Mouse (Mus musculus) midbrain, embryonic 12.5 days (tissue): ENCODE measurements around the gene H3f3a. TPM values are rescaled to one million over a fixed set of nuclear protein-coding genes. Genes with fewer than 3 reads are reported as not detected.

Source experiments
- ATAC-seq: fragments of 200-750 bp; cut with Nextera tagmentation; 2 replicates; pipeline ENCODE4 v1.8.0; 2017; ENCODE audit warnings: low read depth, moderate TSS enrichment, moderate library complexity; ENCODE audit not compliant: low FRiP score
- H3K27ac ChIP-seq: fragments of 300-500 bp; sonication (generic); replicated peaks from 2 replicates; pipeline ENCODE4 v1.5.1; 2016; ENCODE audit warnings: mild to moderate bottlenecking
- H3K27me3 ChIP-seq: fragments of 300-500 bp; sonication (generic); 2 replicates; pipeline ENCODE4 v1.6.1; 2016; ENCODE audit warnings: mild to moderate bottlenecking
- H3K36me3 ChIP-seq: fragments of 300-500 bp; sonication (generic); 2 replicates; pipeline ENCODE4 v1.6.1; 2016
- H3K4me1 ChIP-seq: fragments of 300-500 bp; sonication (generic); 2 replicates; pipeline ENCODE4 v1.6.1; 2016
- H3K4me2 ChIP-seq: fragments of 300-500 bp; sonication (generic); replicated peaks from 2 replicates; pipeline ENCODE4 v1.6.1; 2016; ENCODE audit warnings: mild to moderate bottlenecking, moderate library complexity
- H3K4me3 ChIP-seq: fragments of 300-500 bp; sonication (generic); 2 replicates; pipeline ENCODE4 v1.5.1; 2016; ENCODE audit warnings: mild to moderate bottlenecking
- H3K9ac ChIP-seq: fragments of 300-500 bp; sonication (generic); replicated peaks from 2 replicates; pipeline ENCODE4 v1.6.1; 2016; ENCODE audit warnings: mild to moderate bottlenecking, moderate library complexity
- H3K9me3 ChIP-seq: fragments of 300-500 bp; sonication (generic); 2 replicates; pipeline ENCODE4 v1.6.1; 2016; ENCODE audit warnings: mild to moderate bottlenecking
- WGBS: fragments of 180-500 bp; shearing (Covaris S2); methylation state at CpG from one replicate; pipeline ENCODE4 v1.1.7; 2016; 5-methylcytosine and 5-hydroxymethylcytosine counted together
- polyA plus RNA-seq: library from polyadenylated mRNA; unstranded; fragments of >200 nt; fragmentation: Nextera tagmentation; extraction: Ambion mirVana; gene quantifications from 2 replicates; pipeline ENCODE4 v1.2.1, GENCODE M21; 2016

Gene H3f3a
- polyA plus RNA-seq, 1 experiment from 2014 or later = 3,552 TPM

DNA sequence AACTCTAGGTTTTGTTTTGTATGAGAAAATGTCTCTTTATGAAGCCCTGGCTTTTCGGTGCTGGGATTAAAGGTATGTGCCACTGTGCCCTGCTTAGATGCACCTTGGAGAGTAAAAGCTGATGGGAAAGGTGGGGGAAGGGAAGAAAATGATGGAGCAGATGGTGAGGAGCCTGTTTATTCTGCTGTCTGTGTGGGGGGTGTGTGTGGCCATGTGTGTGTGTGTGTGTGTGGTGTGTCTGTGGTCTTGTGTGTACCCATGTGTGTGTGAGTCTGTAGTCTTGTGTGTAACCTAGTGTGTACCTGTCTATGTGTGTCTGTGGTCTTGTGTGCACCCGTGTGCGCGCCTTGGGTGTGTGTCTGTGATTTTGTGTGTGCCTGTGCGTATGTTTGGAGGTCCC is 15.1 kb downstream of the H3f3a start:
- H3K4me1 ChIP-seq = peaks cover 10% of the 10 kb centered on the region
- H3K9me3 ChIP-seq = no peaks in the 10 kb centered on the region
- H3K4me3 ChIP-seq = no peak overlapping the region
- 96% methylated on average over 5 of the region's 5 CpGs for WGBS
- H3K27me3 ChIP-seq = 0 out of 2 replicates have a peak, but pooled peaks cover 3% of the 10 kb centered on the region
- no peak overlapping the region for H3K4me2 ChIP-seq
- H3K27ac ChIP-seq = no peak overlapping the region
- no peak overlapping the region for H3K9ac ChIP-seq
- no peak for ATAC-seq
- peaks cover 32% of the 10 kb centered on the region for H3K36me3 ChIP-seq

DNA sequence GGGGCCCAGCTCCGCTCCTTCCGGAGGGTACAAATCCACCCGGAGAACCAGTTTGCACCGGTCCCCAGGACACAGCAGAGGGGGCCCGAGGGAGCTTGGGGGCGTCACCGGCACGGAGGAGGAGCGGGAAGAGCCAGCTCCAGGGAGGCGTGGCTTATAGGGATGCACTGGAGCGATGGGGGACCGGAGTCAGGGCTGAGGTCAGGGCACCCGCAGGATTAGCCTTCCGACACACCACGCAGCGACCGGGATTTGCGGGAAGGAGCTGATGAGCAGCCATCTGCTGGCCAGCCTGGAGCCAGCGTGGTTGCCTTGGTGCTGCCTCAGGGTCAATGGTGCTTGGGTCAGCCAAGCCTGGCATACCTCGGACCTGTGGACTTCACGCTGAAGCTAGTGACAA is 19.6 kb downstream of the H3f3a start:
- Histone ChIP-seq H3K4me3 (peak overlapping the region; percentile 39), H3K27ac (no peak overlapping the region), H3K4me2 (peak overlapping the region; percentile 75), H3K27me3 (peaks cover 17% of the 10 kb centered on the region; the same call in 1 of the 2 replicates), H3K9me3 (no peaks in the 10 kb centered on the region), H3K9ac (peak overlapping the region; percentile 59; the same call in 1 of the 2 replicates), H3K36me3 (no peaks in the 10 kb centered on the region), H3K4me1 (peaks cover 15% of the 10 kb centered on the region)
- peak; percentile 75 for ATAC-seq
- 0% methylated on average over 21 of the region's 21 CpGs for WGBS

DNA sequence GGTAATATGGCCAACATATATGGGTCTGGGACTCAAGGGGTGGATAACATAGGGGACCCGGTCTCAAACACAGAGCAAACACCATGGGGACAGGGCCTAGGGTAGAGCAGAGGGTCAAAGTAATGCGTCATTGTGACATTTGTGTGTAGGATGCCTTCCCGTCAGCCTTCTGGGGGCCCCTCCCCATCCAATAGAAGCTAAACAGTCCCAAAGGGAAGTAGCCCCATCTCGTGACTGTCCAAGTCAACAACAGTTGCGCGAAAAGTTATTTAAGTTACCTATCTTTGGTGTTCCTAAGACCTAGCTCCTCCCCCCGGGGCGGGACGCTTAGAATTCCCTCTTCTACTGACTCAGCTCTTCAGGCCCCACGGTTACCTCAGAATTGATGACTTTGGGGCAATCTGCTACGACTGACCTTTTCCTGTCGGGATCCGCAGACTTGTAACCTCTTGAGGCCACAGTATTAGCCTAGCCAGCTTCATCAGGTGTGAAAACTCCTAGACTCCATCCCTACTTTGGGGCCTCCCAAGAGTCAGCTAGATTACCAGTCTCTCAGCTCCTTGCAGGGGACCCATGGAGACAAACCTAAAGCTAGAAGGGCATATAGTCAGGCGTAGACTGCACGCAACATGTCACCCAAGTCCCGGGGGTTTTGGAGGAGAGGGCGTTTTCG is 20.2 kb downstream of the H3f3a start:
- no peak overlapping the region for H3K27ac ChIP-seq

DNA sequence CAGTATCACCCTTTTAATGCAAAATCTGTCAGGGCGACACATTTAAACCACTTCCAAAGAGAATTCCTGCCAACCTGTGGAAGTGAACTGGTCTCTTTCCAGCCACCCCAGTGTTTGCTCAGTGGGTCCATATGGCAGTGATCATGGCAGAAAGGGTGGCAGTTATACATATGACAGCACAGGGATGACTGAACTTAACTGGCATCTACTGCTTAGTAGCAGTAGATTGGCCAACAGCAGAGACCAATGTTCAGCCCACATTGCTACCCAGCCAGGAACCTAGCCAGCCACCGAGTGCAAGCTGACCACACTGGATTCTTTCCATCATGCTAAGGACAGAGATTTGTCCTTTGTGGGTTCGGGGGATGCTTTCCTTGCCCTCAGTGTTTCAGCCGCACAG is 20.9 kb downstream of the H3f3a start:
- H3K4me2 ChIP-seq = no peak overlapping the region
- no peaks in the 10 kb centered on the region for H3K9me3 ChIP-seq
- no peaks in the 10 kb centered on the region for H3K36me3 ChIP-seq
- peaks cover 17% of the 10 kb centered on the region; the same call in 1 of the 2 replicates for H3K27me3 ChIP-seq
- WGBS = 86% methylated on average over 4 of the region's 4 CpGs
- no peak for ATAC-seq
- H3K9ac ChIP-seq = no peak overlapping the region
- peaks cover 15% of the 10 kb centered on the region for H3K4me1 ChIP-seq
- no peak overlapping the region for H3K27ac ChIP-seq
- H3K4me3 ChIP-seq = no peak overlapping the region

More for the DNA sequence above, 20.2 kb downstream of the H3f3a start:
- H3K4me1 ChIP-seq = peaks cover 15% of the 10 kb centered on the region
- H3K27me3 ChIP-seq = peaks cover 17% of the 10 kb centered on the region; the same call in 1 of the 2 replicates
- H3K9ac ChIP-seq = peak overlapping the region; percentile 59; the same call in 1 of the 2 replicates
- H3K4me3 ChIP-seq = peak overlapping the region; percentile 39
- peak overlapping the region; percentile 75 for H3K4me2 ChIP-seq
- peak; percentile 19; the same call in 1 of the 2 replicates for ATAC-seq
- H3K9me3 ChIP-seq = no peaks in the 10 kb centered on the region
- H3K36me3 ChIP-seq = no peaks in the 10 kb centered on the region
- 14% methylated on average over 18 of the region's 18 CpGs for WGBS

DNA sequence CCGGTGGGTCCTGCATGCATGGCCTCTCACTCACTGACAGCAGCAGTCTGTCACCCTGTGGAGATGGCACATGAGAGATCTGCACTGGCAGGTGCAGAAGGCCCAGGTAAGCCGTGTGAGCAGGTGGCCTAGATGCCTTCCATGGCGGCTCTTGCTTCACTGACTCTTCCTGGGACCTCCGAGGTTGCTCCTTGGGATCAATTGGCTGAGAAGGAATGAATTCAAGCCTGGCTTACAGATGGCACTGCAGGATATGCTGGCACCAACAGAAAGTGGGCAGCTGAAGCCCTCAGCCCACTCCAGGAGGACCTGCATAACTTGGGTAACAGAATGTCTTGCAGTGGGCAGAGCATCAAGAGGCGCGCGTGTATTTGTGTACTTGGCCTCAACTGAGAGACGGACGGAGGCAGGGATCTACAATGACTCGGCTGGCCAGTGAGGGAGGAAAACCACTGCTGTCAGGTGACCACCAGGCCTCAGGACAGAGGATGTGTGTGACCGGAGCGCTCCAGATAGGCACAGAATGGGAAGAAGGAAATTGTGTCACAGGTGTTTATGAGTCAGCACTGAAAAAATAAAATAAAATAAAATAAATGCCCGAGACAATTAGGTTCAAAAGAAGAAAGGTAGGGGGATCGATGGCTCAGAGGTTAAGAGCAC is 21.8 kb downstream of the H3f3a start:
- H3K36me3 ChIP-seq = no peaks in the 10 kb centered on the region
- WGBS = 87% methylated on average over 14 of the region's 14 CpGs
- H3K4me2 ChIP-seq = no peak overlapping the region
- H3K27ac ChIP-seq = no peak overlapping the region
- peaks cover 15% of the 10 kb centered on the region for H3K4me1 ChIP-seq
- H3K9me3 ChIP-seq = no peaks in the 10 kb centered on the region
- ATAC-seq = no peak
- H3K27me3 ChIP-seq = peaks cover 17% of the 10 kb centered on the region; the same call in 1 of the 2 replicates
- no peak overlapping the region for H3K9ac ChIP-seq
- no peak overlapping the region for H3K4me3 ChIP-seq

DNA sequence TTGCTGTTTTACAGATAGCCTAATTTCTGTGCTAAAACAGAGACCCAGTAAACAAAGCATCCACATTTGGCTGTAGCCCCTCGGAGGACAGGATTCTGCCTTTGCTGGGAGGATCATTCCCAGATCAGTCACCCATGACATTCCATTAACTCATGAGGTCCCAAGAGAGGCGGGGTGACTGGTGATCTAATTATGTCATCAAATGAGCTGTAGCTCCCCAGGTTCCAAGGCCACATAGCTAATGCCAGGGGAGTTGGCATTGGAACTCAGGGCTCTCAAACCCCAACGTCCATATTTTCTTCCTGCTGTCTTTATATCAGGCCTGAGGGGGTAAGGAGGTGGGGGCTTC is 30.2 kb downstream of the H3f3a start:
- Histone ChIP-seq H3K27ac (no peak overlapping the region), H3K9ac (no peak overlapping the region), H3K9me3 (no peaks in the 10 kb centered on the region), H3K4me3 (no peak overlapping the region), H3K4me1 (no peaks in the 10 kb centered on the region; the same call in 1 of the 2 replicates), H3K36me3 (no peaks in the 10 kb centered on the region), H3K4me2 (no peak overlapping the region), H3K27me3 (peaks cover 16% of the 10 kb centered on the region)
- ATAC-seq = no peak
- 19% methylated on average over 3 of the region's 3 CpGs for WGBS

DNA sequence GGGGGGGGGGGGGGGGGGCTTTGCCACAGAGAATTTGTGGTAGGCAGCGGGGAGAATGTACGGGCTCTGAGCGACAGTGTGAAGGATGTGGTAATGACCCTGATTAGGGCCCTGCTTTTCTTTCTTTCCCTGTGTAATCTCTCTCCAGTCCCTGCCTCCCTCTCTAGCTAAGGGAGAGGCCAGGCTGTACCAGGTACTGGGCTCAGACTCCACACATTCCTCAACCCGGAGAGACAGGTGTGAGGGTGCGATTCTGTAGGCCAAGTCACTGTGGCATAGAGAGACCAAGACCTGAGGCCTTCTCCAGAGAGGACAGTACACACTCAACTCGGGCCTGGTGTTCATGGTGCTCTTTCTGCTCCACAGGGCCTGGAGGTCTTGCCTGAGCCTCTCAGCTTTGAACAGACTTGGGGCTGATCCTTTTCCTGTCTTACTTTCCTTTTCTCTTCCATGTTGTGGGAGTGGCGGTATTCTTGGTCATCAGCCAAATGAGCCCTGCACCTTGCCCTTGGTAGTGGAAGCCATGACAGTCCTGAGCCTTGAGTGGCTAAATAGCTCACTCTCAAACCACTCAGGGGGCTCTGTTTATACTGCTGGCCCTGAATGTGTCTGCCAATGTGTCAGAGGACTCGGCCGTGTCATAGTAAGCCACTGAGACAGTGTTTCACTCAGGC is 30.7 kb downstream of the H3f3a start:
- Histone ChIP-seq H3K27ac (no peak overlapping the region), H3K9ac (no peak overlapping the region), H3K4me3 (no peak overlapping the region), H3K27me3 (peaks cover 16% of the 10 kb centered on the region), H3K9me3 (no peaks in the 10 kb centered on the region), H3K36me3 (no peaks in the 10 kb centered on the region), H3K4me2 (no peak overlapping the region), H3K4me1 (no peaks in the 10 kb centered on the region; the same call in 1 of the 2 replicates)
- ATAC-seq = no peak
- 68% methylated on average over 9 of the region's 9 CpGs for WGBS

DNA sequence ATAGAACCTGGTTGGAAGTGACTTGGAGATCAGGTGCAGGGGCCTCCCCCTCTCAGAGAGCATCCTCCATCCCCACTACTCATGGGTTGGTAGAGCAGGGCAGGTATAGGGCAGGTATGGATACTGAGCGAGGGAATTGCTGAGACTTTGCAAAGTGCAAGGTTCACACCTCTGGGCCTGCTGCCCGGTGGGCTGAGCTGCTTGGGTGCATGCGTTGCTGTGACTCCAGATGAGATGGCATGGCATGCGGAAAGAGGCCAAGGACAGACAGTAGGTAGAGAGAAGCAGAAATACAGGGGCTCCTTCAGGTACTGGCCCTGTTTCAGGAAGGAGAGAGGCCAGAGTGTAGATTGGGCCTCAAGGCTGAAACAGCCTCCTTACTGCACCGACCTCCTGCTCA is 32.5 kb downstream of the H3f3a start:
- no peak for ATAC-seq
- peaks cover 16% of the 10 kb centered on the region for H3K27me3 ChIP-seq
- H3K9me3 ChIP-seq = no peaks in the 10 kb centered on the region
- no peak overlapping the region for H3K4me3 ChIP-seq
- no peak overlapping the region for H3K4me2 ChIP-seq
- H3K36me3 ChIP-seq = no peaks in the 10 kb centered on the region
- 83% methylated on average over 5 of the region's 5 CpGs for WGBS
- H3K27ac ChIP-seq = no peak overlapping the region
- no peak overlapping the region for H3K9ac ChIP-seq
- peaks cover 14% of the 10 kb centered on the region; the same call in 1 of the 2 replicates for H3K4me1 ChIP-seq

DNA sequence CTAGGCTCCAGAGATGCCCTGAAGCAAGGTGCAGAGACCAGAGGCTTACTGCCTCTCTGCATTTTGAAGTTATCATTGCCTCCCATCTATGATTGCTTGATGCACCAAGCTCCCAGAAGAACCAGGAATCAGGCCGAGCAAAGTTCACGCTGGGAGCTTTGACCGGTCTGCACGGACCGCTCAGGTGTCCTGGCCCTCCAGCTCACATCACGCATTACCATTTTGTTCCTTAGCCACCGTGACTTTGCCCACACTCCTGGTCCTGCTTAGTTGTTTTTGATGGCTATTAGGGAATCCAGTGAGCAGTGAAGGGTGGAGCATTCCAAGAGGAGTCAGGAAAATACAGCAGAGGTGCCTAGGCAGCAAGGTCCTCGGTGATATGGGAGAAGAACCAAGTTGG is 33.5 kb downstream of the H3f3a start:
- no peak for ATAC-seq
- H3K9ac ChIP-seq = no peak overlapping the region
- no peak overlapping the region for H3K4me3 ChIP-seq
- no peak overlapping the region for H3K4me2 ChIP-seq
- WGBS = 92% methylated on average over 8 of the region's 8 CpGs
- H3K27ac ChIP-seq = no peak overlapping the region
- H3K36me3 ChIP-seq = no peaks in the 10 kb centered on the region
- H3K27me3 ChIP-seq = peaks cover 16% of the 10 kb centered on the region
- H3K9me3 ChIP-seq = no peaks in the 10 kb centered on the region
- H3K4me1 ChIP-seq = peaks cover 23% of the 10 kb centered on the region; the same call in 1 of the 2 replicates

DNA sequence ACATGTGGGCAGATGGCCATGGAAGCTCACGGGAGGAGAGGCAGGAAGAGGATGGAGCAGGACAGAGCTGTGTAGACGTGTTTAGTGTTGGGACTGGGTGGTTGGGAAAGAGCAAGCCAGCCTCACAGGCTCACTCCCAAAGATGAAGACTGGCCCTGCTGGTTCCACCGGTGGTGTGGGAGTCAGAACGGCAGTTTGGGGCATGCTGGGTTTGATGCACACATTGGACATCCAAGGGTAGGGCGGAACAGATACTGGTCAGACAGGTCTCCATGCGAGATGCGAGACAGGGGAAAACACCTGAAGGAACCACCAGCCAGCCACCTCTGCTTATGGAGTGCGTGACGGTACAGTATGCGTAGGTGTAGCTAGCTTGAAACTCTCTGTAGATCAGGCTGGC is 34.8 kb downstream of the H3f3a start:
- no peak for ATAC-seq

DNA sequence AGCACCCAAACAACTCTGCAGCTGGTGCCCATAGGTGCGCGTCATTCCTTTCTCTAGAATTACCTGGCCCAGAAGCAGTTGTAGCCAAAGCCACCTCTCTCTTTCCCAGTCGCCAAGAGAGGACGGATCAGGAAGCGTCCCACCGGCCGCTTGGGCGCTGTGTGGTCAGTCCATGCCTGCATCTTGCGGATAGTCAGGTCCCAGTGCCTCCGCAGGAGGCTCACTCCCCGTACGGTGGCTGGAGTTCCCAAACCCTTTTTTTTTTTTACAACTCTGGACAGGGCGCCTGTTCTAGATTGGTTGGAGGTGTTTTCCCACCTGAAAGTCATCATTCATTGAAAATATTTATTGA is 35.4 kb downstream of the H3f3a start:
- Histone ChIP-seq H3K27me3 (peaks cover 16% of the 10 kb centered on the region), H3K9ac (peak overlapping the region; percentile 79), H3K4me3 (peak overlapping the region; percentile 70), H3K4me1 (peaks cover 23% of the 10 kb centered on the region; the same call in 1 of the 2 replicates), H3K36me3 (no peaks in the 10 kb centered on the region), H3K27ac (peak overlapping the region; percentile 91), H3K9me3 (peaks cover 5% of the 10 kb centered on the region; the same call in 1 of the 2 replicates), H3K4me2 (peak overlapping the region; percentile 96)
- ATAC-seq = peak; percentile 47
- WGBS = under 1% methylated on average over 13 of the region's 13 CpGs

More for the DNA sequence above, 34.8 kb downstream of the H3f3a start:
- Histone ChIP-seq H3K4me3 (no peak overlapping the region), H3K27me3 (peaks cover 16% of the 10 kb centered on the region), H3K9ac (no peak overlapping the region), H3K4me2 (peak overlapping the region; percentile 96; the same call in 1 of the 2 replicates), H3K4me1 (peaks cover 23% of the 10 kb centered on the region; the same call in 1 of the 2 replicates), H3K9me3 (peaks cover 5% of the 10 kb centered on the region; the same call in 1 of the 2 replicates), H3K27ac (no peak overlapping the region), H3K36me3 (no peaks in the 10 kb centered on the region)
- WGBS = 87% methylated on average over 10 of the region's 10 CpGs
